Mouse (Mus musculus): Measurements from ENCODE around the gene Pak3. TPM values are rescaled to one million over a fixed set of nuclear protein-coding genes. Genes with fewer than 3 reads are reported as not detected.

Gene Pak3
- polyA plus RNA-seq, 1 experiment: 0.35 TPM

- Histone ChIP-seq H3K4me1 (ENCODE audit: control insufficient read depth, insufficient read depth, low read length) (no peaks in the 10 kb centered on the region), H3K27ac (ENCODE audit: control insufficient read depth, insufficient read depth, low read depth, low read length, poor library complexity) (no peak overlapping the region), H3K4me3 (replicated peaks; ENCODE audit: control insufficient read depth, low read depth, low read length) (no peak overlapping the region)
- WGBS: 75% methylated on average over 3 of the region's 3 CpGs
- TF ChIP-seq CTCF (IDR thresholded peaks at IDR 0.05; ENCODE audit: control insufficient read depth, insufficient read depth, low read length) (no peak), POLR2A (IDR thresholded peaks at IDR 0.05; ENCODE audit: borderline replicate concordance, control insufficient read depth, low read depth, low read length) (no peak)
Observed at GRCm38 (mm10) chrX:143533574-143533973, 15.2 kb downstream of the Pak3 start.

DNA sequence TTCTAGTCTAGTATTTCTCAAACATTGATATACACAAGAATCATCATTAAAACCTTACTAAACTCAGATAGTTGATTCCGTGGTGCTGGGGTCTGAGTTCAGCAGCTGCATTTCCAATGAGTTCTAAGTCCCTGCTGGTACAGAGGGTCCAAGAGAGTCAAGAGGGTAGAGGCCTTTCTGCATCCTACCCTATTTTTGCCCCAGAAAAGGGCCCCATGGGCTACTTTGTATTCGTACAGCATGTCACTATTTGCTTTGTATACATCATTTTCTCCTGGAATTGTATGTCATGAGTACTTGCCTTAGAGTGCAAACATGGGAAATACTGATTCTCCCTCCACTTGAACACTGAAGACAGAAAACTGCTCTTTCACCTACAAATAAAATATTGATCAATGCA lies 24.4 kb downstream of the Pak3 start:
- no peak overlapping the region for H3K4me3 ChIP-seq (replicated peaks; ENCODE audit: control insufficient read depth, low read depth, low read length)
- H3K27ac ChIP-seq (ENCODE audit: control insufficient read depth, insufficient read depth, low read depth, low read length, poor library complexity): no peak overlapping the region
- H3K4me1 ChIP-seq (ENCODE audit: control insufficient read depth, insufficient read depth, low read length): no peaks in the 10 kb centered on the region
- no peak for TF ChIP-seq POLR2A (IDR thresholded peaks at IDR 0.05; ENCODE audit: borderline replicate concordance, control insufficient read depth, low read depth, low read length)
- no peak for TF ChIP-seq CTCF (IDR thresholded peaks at IDR 0.05; ENCODE audit: control insufficient read depth, insufficient read depth, low read length)
- 76% methylated on average over 2 of the region's 2 CpGs for WGBS

GRCm38 (mm10) chrX:143543186-143543793 lies 24.9 kb downstream of the Pak3 start:
- Histone ChIP-seq H3K4me3 (replicated peaks; ENCODE audit: control insufficient read depth, low read depth, low read length) (no peak overlapping the region), H3K27ac (ENCODE audit: control insufficient read depth, insufficient read depth, low read depth, low read length, poor library complexity) (no peak overlapping the region), H3K4me1 (ENCODE audit: control insufficient read depth, insufficient read depth, low read length) (no peaks in the 10 kb centered on the region)
- 74% methylated on average over 7 of the region's 7 CpGs for WGBS
- TF ChIP-seq POLR2A (IDR thresholded peaks at IDR 0.05; ENCODE audit: borderline replicate concordance, control insufficient read depth, low read depth, low read length) (no peak), CTCF (IDR thresholded peaks at IDR 0.05; ENCODE audit: control insufficient read depth, insufficient read depth, low read length) (no peak)

GRCm38 (mm10) chrX:143573691-143574090 lies 55.3 kb downstream of the Pak3 start:
- no peaks in the 10 kb centered on the region for H3K4me1 ChIP-seq (ENCODE audit: control insufficient read depth, insufficient read depth, low read length)
- H3K4me3 ChIP-seq (replicated peaks; ENCODE audit: control insufficient read depth, low read depth, low read length): no peak overlapping the region
- 57% methylated on average over 2 of the region's 2 CpGs for WGBS
- H3K27ac ChIP-seq (ENCODE audit: control insufficient read depth, insufficient read depth, low read depth, low read length, poor library complexity): no peak overlapping the region
- no peak for TF ChIP-seq CTCF (IDR thresholded peaks at IDR 0.05; ENCODE audit: control insufficient read depth, insufficient read depth, low read length)
- TF ChIP-seq POLR2A (IDR thresholded peaks at IDR 0.05; ENCODE audit: borderline replicate concordance, control insufficient read depth, low read depth, low read length): no peak

GRCm38 (mm10) chrX:143579925-143580324 lies 61.5 kb downstream of the Pak3 start:
- Histone ChIP-seq H3K4me1 (ENCODE audit: control insufficient read depth, insufficient read depth, low read length) (no peaks in the 10 kb centered on the region), H3K4me3 (replicated peaks; ENCODE audit: control insufficient read depth, low read depth, low read length) (no peak overlapping the region), H3K27ac (ENCODE audit: control insufficient read depth, insufficient read depth, low read depth, low read length, poor library complexity) (no peak overlapping the region)
- 61% methylated on average over 2 of the region's 2 CpGs for WGBS
- TF ChIP-seq POLR2A (IDR thresholded peaks at IDR 0.05; ENCODE audit: borderline replicate concordance, control insufficient read depth, low read depth, low read length) (no peak), CTCF (IDR thresholded peaks at IDR 0.05; ENCODE audit: control insufficient read depth, insufficient read depth, low read length) (no peak)

GRCm38 (mm10) chrX:143580458-143580959 lies 62.1 kb downstream of the Pak3 start:
- H3K27ac ChIP-seq (ENCODE audit: control insufficient read depth, insufficient read depth, low read depth, low read length, poor library complexity): no peak overlapping the region
- TF ChIP-seq POLR2A (IDR thresholded peaks at IDR 0.05; ENCODE audit: borderline replicate concordance, control insufficient read depth, low read depth, low read length) (no peak), CTCF (IDR thresholded peaks at IDR 0.05; ENCODE audit: control insufficient read depth, insufficient read depth, low read length) (no peak)
- H3K4me3 ChIP-seq (replicated peaks; ENCODE audit: control insufficient read depth, low read depth, low read length): no peak overlapping the region
- H3K4me1 ChIP-seq (ENCODE audit: control insufficient read depth, insufficient read depth, low read length): no peaks in the 10 kb centered on the region
- WGBS: 50% methylated on average over 2 of the region's 2 CpGs

- no peaks in the 10 kb centered on the region for H3K4me1 ChIP-seq (ENCODE audit: control insufficient read depth, insufficient read depth, low read length)
- TF ChIP-seq CTCF (IDR thresholded peaks at IDR 0.05; ENCODE audit: control insufficient read depth, insufficient read depth, low read length): no peak
- TF ChIP-seq POLR2A (IDR thresholded peaks at IDR 0.05; ENCODE audit: borderline replicate concordance, control insufficient read depth, low read depth, low read length): no peak
- no peak overlapping the region for H3K27ac ChIP-seq (ENCODE audit: control insufficient read depth, insufficient read depth, low read depth, low read length, poor library complexity)
- no peak overlapping the region for H3K4me3 ChIP-seq (replicated peaks; ENCODE audit: control insufficient read depth, low read depth, low read length)
- 68% methylated on average over 5 of the region's 5 CpGs for WGBS
Observed at GRCm38 (mm10) chrX:143606877-143607449, 88.6 kb downstream of the Pak3 start.

DNA sequence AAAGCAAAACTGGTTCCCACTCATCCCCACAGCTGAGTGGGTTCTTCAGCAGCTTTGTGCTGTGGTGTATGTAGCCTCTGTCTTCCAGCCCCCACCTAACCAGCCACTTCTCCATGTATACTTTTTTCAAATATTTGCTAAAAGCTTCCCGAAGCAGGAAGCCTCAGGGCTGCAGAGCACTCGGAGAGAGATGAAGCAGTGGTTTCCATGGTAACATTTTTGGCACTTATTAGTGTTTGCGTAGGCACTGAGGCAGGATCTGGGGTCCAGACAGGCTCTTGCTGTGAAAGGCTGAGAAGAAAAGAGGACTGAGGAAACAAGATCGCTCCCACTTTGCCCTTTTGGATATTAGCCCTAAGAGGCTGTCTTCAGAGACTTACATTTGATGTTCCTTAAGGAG lies 100.3 kb downstream of the Pak3 start:
- Histone ChIP-seq H3K27ac (ENCODE audit: control insufficient read depth, insufficient read depth, low read depth, low read length, poor library complexity) (no peak overlapping the region), H3K4me1 (ENCODE audit: control insufficient read depth, insufficient read depth, low read length) (no peaks in the 10 kb centered on the region), H3K4me3 (replicated peaks; ENCODE audit: control insufficient read depth, low read depth, low read length) (no peak overlapping the region)
- 57% methylated on average over 4 of the region's 4 CpGs for WGBS
- no peak for TF ChIP-seq POLR2A (IDR thresholded peaks at IDR 0.05; ENCODE audit: borderline replicate concordance, control insufficient read depth, low read depth, low read length)
- no peak for TF ChIP-seq CTCF (IDR thresholded peaks at IDR 0.05; ENCODE audit: control insufficient read depth, insufficient read depth, low read length)
